Mouse (Mus musculus) kidney, adult 2 months (tissue): ENCODE data around the gene Nisch.

ENCODE experiments used
- CTCF ChIP-seq: fragments of 200-500 bp; conservative IDR thresholded peaks from 2 replicates; pipeline ENCODE4 v1.5.1; 2011; ENCODE audit warnings: low read depth, mild to moderate bottlenecking, control low read depth, low read length, moderate library complexity, mixed read lengths; ENCODE audit not compliant: insufficient read depth, insufficient read length
- POLR2A ChIP-seq: fragments of 200-500 bp; IDR thresholded peaks from one replicate; pipeline ENCODE4 v1.6.1; 2011; ENCODE audit warnings: low read depth, low read length, control low read depth

DNA sequence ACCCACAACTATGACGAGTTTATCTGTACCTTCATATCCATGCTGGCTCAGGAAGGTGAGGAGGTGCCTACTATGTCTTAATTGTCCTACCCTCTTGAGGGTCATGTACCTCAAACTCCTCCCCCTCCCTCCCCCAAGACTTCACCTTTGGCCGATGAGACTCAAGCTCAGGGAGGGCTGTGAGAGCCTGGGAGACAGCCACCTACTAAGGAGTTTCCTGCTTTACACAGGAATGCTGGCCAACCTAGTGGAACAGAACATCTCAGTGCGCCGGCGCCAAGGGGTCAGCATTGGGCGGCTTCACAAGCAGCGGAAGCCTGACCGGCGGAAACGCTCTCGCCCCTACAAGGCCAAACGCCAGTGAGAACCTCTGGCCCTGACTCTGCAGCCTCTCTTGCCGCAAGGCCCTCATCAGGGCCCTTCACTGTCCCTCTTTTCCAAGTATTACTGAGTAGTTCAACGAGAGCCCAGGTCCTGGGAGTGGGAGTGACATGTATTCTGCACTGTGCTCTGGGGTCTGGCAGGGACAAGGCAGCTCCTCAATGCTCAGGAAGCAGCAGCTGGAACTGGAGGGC is 41.8 kb upstream of the Nisch start:
- TF ChIP-seq POLR2A (no peak), CTCF (no peak)
